Mouse (Mus musculus) spleen, postnatal 10 days (tissue): Measurements from ENCODE around the gene Zfp14.

Source experiments
- DNase-seq, 2 experiments: peaks; one replicate each; pipeline ENCODE4 v3.0.0; 2021 to 2022; ENCODE audit warnings: low spot score in 2 of 2

The Zfp14 gene

DNA sequence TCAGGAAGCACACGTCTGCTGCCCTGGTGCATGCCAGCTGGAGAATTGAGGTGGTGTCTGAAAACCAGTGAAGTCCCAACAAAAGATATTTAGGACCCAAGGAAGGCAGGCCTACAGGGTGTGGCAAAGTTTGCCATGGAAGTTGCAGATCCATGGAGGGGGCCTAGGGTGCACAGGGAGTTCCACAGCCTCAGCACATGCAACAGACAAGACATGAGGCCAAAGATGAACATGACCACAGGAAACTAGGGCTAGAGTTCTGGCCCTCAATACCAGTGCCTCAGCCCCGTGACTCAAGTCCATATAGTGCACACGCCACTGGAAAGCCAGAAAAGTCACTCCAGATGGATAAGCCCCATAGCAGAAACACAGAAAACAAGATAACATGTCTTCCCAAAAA lies 22.6 kb downstream of the Zfp14 start:
- DNase-seq = no peak

- DNase-seq = no peak
Measured at GRCm38 (mm10) chr7:30027331-30027730, 23.8 kb downstream of the Zfp14 start.

DNA sequence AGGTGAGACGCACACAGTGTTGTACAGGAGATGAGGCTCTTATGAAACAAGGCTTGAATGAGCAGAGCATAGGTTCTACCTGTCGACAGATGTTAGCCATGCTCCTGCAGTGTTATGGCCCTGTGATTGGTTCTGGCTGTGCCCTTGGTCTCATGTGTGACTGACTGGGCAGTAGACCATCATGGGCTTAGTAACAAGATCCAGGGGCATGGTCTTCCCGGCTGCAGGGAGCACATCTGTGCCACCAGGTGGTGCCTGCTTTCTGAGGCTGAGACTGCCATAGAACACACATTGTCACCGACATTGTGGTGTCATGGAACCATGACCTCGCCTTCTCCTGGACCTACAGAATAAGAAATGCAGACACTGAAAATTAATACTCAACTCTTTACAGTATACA lies 25.8 kb downstream of the Zfp14 start:
- DNase-seq = no peak

DNA sequence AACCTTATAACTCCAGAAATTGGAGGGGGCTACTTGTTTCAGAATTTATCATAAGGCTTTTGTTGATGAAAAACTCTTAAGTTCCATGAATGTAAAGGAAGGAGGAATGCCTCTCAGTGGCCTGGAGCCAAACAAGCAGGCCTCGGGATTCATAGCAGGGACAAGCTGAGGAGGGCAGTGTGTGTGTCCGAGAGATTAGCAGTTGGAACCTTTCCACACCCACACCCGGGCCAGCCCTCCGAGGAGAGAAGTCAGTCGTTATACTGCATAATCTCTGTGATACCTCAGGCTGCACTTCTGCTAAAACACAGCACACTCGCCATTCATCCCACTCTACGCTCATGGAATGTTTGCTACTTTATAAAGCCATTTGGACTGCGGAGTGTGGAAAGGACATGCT lies 27.4 kb downstream of the Zfp14 start:
- DNase-seq = peak; percentile 53 to 84

DNA sequence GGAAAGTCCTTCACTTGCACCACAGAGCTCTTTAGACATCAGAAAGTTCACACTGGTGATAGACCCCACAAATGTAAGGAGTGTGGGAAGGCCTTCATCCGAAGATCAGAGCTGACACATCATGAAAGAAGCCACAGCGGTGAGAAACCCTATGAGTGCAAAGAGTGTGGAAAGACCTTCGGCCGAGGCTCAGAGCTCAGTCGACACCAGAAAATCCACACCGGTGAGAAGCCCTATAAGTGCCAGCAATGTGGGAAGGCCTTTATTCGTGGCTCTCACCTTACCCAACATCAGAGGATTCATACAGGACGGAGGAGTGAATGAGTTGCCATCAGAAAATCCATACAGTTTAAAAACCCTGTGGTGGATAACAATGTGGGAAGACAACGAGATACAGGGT lies 27.9 kb downstream of the Zfp14 start:
- no peak for DNase-seq

GRCm38 (mm10) chr7:30019543-30019942 lies 31.6 kb downstream of the Zfp14 start:
- no peak for DNase-seq

- no peak for DNase-seq
Measured at GRCm38 (mm10) chr7:30017226-30017625, 34.0 kb downstream of the Zfp14 start.

DNA sequence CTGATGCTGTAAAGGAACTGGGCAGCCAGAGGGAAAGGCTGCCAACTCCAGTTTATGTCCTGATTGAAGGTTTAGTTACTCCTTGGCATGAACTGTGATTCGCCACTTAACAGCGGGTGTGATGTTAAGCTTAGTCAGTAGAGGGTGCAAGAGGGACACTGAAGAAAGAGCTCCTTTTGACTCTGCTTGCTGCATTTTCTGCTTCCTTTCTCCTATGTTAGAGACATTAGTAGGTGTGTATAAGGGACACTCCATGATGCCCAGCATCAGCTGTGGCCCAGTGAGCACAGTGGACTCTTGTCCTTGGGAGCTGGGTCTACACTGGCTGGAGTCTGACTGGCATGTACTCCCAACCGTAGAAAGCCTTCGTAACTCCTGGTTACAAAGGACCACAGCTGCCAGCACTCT lies 38.2 kb downstream of the Zfp14 start:
- peak; percentile 40 to 67 for DNase-seq

- DNase-seq = no peak
Measured at GRCm38 (mm10) chr7:30010551-30011195, 40.5 kb downstream of the Zfp14 start.

GRCm38 (mm10) chr7:30009321-30010085 lies 41.7 kb downstream of the Zfp14 start:
- DNase-seq = no peak

DNA sequence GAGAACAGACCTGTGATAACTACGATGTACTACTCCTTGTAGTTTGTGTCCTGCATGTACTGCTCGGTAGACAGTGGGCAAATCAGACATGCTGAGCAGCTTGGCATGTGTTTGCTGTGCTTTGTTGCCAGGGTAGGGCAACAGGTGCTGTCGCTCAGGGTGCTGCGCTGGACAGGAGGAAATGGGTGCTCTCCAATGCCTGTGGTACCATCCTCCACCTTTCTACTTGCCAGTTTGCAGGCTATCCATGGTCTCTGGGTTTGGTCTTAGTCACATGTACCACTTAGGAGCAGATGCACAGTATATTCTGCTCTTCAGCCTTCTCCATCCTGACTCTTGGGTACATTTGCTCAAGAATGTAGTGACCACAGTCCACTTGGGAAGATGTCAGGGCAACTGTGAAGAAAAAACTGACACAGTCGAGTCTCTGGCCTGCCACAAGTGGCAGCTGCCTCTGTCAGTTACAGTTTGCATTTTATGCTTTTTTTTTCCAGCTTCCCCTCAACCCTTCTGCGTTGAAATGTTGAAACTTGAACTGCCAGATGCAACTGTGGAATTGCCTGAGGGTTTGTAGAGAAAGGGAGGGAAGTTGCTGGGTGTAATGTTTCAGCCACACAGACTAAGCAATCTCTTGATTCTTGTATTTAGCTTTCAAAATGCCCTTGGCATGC lies 43.0 kb downstream of the Zfp14 start:
- DNase-seq = no peak

GRCm38 (mm10) chr7:30007601-30008000 lies 43.6 kb downstream of the Zfp14 start:
- no peak for DNase-seq

GRCm38 (mm10) chr7:30000601-30001000 lies 50.6 kb downstream of the Zfp14 start:
- DNase-seq = no peak

- no peak for DNase-seq
Measured at GRCm38 (mm10) chr7:29995134-29995533, 56.0 kb downstream of the Zfp14 start.

- no peak for DNase-seq
Measured at GRCm38 (mm10) chr7:29993340-29993739, 57.8 kb downstream of the Zfp14 start.

- DNase-seq = no peak
Measured at GRCm38 (mm10) chr7:29992698-29993097, 58.5 kb downstream of the Zfp14 start.

GRCm38 (mm10) chr7:29989031-29989430 lies 62.1 kb downstream of the Zfp14 start:
- DNase-seq = no peak

DNA sequence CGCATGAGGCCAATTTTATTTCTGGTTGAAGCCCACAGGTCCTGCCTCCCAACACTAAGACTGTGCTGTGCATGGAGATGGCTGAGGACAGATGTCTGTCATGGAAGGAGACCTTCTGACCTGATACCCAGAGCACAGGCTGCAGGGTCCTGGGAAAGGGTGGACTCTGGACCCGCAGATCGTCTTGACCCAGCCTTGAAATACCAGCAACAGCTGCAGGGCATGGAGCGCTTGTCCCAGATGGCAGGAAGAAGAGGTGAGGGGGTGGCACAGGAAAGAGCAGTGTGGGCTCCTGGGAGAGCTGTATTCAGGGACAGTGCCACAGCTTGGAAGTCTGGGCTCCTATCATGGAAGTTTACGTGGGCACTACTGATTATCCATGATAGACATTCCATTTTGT lies 63.6 kb downstream of the Zfp14 start:
- DNase-seq = no peak
